Mouse (Mus musculus): ENCODE results near the gene Slc46a1. TPM values are rescaled to one million over a fixed set of nuclear protein-coding genes. Genes with fewer than 3 reads are reported as not detected.

Slc46a1 gene
- total RNA-seq (2021) = 10 to 100 TPM; 27.4 to 32.0 TPM
- long read RNA-seq, experiment 1, transcript Slc46a1-201 (5 exons, 1,978 nt) = major isoform, 20 of 22 reads
- long read RNA-seq, experiment 1, partial matches to known transcripts = 0 of 22 reads
- long read RNA-seq, experiment 1, other reads (novel, unspliced or antisense) = 2 of 22 reads
- long read RNA-seq, experiment 2, transcript Slc46a1-201 (5 exons, 1,978 nt) = major isoform, 93 of 102 reads
- long read RNA-seq, experiment 2, partial matches to known transcripts = 5 of 102 reads
- long read RNA-seq, experiment 2, other reads (novel, unspliced or antisense) = 1 of 102 reads

DNA sequence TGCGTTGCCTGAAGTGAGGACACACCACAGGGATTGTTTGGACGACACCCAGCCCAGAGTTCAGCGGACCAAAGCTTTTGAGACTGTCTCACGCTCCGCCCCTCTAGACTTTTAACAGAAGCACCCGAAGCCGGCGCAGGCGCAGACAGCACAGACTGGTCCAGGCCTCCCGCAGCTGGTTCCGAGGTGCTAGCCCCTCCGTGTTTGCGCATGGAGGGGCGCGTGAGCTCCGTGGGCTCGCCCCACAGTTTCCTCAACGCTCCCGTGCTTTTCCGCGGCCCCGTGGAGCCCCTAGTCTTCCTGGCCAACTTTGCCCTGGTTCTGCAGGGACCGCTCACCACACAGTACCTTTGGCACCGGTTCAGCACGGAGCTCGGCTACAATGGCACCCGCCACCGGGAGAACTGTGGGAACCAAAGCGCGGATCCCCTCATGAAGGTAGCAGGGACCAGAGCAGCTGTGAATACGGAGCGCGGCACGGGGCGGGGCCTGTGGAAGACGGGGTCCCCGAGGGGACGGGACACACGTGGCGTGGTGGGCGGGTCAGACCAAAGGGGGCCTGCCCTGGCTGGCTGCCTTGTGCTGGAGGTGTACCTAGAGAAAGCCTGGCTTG is at the start of gene Slc46a1:
TSS of gene Slc46a1 (plus strand) at position 130 of the 613 bp plus-strand sequence.
- DNase-seq (ENCODE audit: low spot score in 2 of 2) = peak; percentile 80 to 84

DNA sequence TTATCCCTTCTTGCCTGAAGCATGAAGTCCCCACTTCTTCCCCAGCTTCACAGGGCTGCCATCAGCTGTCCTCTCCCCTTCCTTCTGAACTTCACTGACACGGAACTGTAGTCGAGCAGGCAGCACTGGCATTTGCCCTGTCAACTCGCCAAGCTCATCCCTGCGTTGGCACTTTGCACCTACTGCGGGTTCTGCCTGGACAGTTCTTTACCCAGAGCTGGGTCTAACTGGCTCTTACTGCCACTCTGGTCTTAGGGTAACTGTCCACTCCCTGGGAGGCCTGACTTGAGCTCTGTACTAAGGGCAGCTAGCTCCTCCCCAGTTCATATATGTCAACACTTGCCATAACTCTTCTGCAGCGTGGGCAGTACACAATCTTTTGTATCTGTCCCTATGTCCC is 48.6 kb upstream of the Slc46a1 start:
- DNase-seq (ENCODE audit: low spot score in 2 of 2) = no peak

DNA sequence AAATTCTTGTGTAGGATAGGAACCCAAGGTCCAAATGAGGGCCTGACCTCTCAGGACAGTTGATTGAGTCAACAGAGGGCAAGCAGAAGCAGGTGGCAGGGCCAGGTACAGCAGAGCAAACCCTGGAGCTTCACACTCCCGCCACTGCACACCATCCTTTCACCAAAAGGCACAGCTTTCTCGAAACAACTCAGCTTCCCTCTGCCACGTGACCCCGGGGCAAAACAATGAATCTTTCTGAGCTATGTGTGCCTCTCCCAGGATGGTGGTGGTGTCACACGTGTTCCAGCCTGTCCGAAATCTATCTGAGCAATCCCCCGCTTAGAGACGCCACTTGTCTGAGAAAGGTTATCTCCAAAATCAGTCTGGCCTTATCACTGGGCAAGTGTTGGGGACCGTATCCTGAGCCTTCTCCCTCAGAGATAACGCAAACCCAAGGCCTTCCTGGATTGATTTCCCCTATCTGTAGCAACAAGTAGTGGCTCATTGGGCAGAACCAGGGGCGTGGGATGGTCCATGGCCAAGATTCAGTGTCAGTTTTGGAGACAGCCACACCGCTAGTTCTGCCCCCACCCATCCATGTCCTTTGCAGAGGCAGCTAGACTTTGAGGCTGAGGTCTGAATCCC is 45.1 kb upstream of the Slc46a1 start:
- no peak for DNase-seq (ENCODE audit: low spot score in 2 of 2)

DNA sequence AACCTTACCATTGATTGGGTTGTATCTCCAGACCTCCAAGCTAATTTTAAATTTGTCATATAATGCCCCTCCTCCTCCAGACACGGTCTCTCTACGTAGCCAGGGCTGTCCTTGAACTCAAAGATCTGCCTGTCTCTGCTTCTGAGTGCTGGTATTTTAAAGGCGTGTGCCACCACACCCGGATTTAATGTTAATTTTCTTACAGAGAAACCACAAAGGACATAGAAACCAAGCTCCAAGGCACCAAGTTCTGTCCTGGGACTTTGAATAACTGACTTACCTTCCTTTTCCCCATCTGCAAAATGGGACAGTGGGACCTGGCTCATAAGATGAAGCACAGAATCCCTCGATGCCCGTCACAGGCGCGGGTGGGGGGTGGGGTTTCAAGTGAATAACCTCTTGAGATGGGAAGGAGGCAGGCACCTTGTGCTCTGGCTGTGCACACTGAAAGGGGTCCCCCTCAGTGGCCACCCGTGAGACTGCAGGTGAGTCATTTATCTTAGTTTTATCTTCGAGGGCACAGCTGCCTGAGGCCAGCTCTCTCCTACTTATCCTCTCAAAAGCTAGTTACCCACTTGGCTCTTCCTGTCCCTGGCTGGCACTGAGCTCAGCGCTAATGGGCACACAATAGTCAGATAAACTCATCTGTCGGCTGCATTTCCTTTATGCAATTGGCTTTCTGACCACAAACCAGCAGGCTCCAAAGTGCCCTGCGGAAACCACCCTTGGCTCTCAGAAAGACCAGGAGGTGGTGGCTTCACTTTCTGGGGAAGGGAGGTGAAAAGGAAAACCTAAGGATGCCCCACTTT is 44.1 kb upstream of the Slc46a1 start:
- DNase-seq (ENCODE audit: low spot score in 2 of 2) = no peak

DNA sequence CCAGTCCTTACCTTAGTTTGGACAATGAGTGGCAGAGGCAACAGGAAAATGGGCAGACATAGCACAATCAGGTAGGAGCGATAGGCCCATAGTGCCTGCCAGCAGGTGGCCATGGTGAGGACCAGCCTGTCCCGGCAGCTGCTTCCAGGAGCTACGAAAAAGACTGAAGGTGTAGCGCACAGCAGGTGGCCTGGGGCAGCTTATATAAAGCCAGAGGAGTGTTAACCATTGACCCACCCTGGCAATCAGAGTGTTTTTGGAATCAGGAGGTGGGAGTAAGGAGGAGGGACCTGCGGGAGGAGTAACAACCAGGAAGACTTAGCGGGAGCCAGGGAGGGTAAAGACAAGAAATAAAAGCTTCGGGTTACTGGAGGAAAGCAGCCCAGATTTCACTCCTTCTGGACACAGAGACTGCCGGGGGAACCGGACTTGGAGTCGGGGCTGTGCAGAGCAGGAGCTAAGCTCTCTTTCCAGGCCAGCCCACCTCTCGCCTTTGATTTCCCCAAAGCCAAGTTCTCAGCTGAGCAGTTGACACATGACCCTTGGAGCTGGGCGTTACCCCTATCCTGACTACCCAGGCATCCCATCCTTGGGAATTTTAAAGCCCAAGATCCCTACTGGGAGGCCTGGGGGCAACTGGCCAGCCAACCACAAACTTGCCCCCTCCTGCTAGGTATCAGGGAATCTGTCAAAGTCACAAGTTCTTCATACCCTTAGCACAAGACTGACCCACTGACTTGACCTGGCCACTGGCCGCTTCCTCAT is 43.3 kb upstream of the Slc46a1 start, which contains the start of gene Slc13a2:
TSS of gene Slc13a2 (minus strand) at position 163 of the 765 bp plus-strand sequence.
- no peak for DNase-seq (ENCODE audit: low spot score in 2 of 2)

DNA sequence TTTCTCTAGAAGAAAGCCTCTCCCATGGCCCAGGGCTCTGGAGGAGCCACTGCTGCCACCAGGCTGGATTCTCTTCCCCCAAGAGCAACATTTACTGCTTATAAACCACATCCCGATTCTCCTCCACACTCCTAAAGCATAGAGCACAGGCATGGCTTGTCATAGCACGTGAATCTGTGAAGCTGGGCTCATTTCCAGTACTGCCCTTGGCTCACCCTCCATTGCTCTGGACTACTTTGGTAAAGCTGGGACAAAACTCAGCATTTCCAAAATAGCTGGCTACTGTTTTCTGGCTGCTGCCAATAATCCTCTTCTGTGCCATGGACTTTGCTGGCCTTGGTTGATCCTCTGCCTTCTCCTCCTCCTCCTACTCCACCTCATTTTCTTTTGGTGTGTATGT is 41.1 kb upstream of the Slc46a1 start:
- peak in 1 of 2 experiments; percentile 36 for DNase-seq (ENCODE audit: low spot score in 2 of 2)

DNA sequence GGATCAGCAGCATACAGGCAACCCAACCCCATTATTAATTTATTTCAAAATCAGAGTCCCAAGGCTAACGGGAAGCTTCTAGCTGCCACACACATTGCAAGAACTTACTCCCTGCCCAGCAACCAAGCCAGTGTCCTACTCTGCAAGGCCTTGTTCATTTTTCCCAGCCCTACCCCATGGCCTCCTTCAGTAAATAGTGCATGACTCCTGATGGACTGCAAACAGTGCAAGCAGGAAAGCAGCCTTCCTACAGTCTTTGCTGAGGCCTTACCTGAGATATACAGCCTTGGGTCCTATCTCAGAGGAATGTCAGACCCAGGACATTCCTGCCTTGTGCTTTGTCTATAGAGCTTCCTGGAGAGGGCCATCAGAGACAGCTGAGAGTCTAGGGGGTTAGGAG is 39.9 kb upstream of the Slc46a1 start:
- no peak for DNase-seq (ENCODE audit: low spot score in 2 of 2)

DNA sequence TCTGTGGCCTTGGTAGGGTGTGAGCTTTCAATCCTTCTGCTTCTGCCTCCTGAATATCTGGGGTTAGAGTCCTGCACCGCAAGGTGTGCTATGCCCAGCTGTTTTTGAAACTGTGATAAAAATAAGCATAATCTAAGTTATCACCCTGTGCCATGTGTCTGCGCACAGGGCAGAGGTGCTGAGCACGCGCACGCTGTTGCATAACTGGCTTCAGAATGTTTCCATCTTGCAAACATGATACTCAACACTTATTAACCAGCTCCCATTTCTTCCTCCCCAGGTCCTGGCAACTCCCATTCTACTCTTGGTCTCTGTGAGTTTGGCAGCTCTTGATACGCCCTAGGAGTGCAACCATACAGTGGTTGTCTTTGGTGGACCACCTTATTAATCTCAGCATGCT is 37.8 kb upstream of the Slc46a1 start:
- no peak for DNase-seq (ENCODE audit: low spot score in 2 of 2)

DNA sequence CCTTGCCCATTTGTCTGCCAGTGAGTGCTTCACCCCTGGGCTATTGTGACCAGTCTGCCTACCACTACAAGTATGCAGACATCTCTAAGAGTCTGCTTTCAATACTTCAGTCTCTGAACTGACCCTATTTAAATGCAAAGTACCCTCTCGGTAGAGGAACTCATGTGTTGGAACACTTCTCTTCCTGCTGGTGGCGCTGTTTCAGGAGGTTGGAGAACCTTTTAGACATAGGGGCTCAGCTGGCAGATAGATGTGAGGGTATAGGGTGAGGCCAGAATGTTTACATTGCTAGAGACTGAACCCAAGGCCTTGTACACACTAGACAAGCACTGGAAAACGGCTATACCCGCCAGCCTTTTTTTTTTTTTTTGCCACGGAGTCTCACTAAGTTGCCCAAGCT is 37.2 kb upstream of the Slc46a1 start:
- no peak for DNase-seq (ENCODE audit: low spot score in 2 of 2)

DNA sequence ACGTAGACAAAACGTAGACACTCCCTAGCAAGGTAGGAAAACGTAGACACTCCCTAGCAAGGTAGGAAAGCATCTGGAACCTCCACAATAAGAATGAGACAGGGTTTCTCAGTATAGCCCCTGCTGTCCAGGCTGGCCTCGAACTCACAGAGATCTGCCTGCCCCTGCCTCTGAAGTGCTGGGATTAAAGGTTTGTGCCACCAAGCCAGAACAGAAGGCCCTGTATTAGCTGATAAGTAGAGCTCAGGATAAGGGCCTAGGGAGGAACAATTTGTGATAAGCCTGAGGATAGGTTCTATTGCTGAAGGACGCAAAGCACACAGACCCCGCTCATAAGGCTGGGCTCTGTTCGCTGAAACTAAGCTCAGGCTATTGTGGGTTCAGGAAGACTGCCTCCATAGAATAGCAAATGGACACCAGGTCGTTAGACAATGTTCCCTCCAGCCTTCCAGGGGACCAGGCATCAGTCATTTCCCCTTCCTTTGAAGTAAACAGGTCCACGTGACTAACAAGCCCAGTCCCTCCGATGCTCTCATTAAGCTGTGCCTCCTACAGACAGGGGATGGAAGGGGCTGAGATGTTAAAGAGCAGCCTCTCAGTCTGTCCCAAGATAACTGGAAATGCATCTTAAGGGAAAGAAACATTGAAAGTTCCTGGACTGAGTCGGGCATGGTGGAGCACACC is 35.2 kb upstream of the Slc46a1 start:
- no peak for DNase-seq (ENCODE audit: low spot score in 2 of 2)

DNA sequence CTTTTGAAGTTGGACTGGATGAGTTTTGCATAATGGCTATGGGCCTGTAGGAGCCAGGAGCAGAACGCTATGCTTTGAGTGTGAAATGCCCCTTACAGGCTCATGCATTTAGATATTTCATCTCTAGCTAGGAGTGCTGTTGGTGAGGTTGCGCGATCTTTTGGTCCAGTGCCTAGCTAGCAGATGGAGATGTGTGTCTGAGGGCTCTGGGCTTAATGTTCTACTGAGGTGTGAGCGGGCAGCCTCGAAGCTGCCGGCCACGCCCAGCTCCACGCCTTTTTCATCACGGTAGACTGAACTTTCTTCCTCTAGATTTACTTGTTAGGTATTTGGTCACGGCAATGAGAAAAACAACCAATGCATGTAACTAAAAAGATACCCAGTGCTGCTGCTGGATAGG is 34.3 kb upstream of the Slc46a1 start:
- DNase-seq (ENCODE audit: low spot score in 2 of 2) = no peak

DNA sequence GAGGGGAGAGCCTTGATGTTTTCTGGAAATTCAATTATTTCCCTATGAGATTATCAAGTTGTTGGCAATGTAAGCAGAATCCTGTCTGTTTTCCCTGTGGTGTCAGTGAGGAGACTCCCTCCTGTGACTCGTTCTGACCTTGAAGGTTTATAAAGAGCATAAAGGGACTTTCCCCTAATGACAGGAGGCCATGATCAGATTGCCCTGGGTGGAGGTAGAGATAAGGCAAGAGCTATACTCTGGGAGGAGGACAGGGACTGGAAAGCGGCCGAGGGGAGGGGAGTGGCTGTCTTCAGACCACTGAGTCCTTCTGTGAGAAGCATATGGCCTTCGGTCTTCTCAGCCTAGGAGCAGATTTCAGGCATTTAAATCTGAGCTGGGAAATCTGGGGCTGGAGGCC is 31.4 kb upstream of the Slc46a1 start:
- DNase-seq (ENCODE audit: low spot score in 2 of 2) = no peak

DNA sequence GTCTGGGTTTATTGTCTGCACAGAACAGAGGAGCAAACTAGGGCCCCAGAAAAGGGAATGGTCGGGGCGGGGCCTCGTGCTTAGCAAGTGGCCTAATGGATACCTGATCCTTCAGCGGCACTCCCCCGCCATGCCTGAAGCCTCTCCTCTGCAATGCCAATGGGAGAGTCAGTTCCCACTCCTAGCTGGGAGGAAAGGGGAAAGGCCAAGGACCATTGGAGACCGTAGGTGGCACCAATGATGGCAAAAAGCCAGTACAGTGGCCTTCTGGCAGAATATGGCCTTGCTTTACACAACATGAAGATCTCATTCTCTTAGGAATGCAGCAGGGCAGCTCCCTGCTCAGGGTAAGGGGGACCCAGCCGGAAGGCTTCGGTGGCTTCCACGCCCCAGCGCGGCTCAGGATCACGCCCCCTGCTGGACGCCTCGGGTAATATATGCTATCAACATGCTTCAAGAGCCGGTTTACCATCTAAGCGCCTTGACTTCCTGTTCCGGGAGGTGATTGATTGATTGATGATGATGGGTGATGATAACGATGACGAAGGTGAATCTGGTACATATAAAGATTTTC is 29.6 kb upstream of the Slc46a1 start:
- peak; percentile 66 for DNase-seq (ENCODE audit: low spot score in 2 of 2)

DNA sequence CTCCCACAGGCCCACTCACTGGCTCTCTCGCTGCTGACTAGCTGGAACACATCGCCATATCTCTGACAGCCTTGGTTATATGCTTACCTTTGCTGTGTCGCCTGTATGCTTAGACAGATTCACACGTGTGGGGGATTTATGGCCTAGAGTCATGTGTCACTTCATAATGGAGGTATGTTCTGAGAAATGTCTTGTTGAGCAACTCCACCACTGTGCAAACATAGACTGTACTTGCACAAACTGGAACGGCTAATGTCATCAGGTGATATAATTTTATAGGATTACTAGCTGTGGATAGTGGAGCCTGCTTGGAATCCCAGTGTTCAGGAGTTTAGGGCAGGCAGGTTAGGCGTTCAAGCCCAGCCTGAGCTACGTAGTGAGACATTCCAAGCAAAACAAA is 28.3 kb upstream of the Slc46a1 start:
- DNase-seq (ENCODE audit: low spot score in 2 of 2) = no peak

DNA sequence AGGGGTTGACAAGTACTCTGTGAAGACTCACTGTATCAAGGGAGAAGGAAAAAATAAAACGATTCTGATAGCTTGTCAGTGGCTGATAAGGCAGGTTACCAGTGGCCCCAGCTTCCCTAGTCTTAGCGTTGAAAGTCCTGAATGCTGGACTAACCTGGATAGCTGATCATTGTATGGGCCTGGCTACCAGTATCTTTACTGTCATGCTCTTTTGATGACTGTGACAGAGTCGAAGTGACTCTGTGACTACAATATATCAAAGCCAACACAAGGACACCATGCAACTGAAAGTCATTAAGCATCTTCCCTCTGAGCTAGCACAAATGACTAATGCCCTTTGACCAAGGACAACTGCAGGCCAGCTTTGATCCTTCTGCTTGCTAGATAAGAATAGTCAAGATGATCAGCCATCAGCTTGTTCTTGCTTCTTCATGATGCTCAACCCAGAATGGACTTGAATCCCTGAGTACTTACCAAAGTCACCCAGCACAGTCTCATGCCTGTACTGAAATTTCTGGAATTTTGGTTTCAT is 27.0 kb upstream of the Slc46a1 start:
- DNase-seq (ENCODE audit: low spot score in 2 of 2) = no peak

DNA sequence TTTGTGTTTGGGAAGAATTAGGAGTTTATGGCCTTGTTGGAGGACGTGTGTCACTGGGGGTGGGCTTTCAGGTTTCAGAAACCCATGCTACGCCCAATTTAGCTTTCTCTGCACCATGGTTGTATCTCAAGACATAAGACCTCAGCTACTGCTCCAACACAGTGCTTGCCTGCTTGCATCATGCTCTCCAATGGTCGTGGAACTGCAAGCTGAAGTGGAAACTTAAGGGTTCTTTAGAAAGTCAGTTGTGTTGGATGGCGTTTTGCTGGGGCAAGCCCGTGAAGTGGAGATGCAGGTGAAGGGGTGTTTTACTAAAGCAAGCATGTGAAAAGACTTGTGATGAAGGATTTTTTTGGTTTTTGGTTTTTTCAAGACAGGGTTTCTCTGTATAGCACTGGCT is 22.4 kb upstream of the Slc46a1 start:
- no peak for DNase-seq (ENCODE audit: low spot score in 2 of 2)

DNA sequence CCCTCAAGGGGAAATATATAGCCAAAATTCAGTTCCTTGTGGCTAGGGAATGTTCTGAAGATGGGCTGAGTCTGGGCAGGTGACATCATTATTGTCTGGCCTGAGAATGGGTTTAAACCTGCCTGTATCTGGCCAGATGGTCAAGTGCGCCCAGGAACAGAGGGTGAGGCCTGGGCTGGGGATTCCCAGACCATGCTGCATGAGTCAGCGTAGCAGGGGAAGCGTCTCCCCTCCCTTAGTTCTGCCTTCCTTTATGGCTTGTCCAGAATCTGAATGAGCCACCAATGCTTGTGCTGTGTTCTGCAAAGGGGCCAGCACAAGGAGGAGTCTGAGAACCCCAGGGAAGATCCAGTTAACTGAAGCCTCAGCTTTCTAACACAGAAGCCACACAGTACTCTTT is 18.3 kb upstream of the Slc46a1 start:
- DNase-seq (ENCODE audit: low spot score in 2 of 2) = no peak

DNA sequence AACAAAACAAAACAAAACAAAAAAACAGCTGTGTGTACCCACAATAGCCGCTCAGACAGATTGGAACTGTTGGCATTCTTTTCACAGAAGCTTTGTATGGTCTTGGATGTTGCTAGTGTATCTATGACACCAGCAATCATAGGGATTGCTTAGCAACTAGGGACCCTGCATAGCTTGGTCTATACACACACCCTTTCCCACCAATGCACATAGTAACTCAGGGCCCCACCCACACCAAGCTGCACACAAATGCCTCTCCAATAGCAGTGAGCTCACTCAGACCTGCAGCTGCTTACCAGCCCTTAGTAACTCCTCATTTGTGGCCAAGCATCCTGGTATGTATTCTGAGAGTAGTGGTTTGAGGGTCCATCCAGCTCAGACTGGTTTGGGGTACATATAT is 17.3 kb upstream of the Slc46a1 start:
- no peak for DNase-seq (ENCODE audit: low spot score in 2 of 2)

DNA sequence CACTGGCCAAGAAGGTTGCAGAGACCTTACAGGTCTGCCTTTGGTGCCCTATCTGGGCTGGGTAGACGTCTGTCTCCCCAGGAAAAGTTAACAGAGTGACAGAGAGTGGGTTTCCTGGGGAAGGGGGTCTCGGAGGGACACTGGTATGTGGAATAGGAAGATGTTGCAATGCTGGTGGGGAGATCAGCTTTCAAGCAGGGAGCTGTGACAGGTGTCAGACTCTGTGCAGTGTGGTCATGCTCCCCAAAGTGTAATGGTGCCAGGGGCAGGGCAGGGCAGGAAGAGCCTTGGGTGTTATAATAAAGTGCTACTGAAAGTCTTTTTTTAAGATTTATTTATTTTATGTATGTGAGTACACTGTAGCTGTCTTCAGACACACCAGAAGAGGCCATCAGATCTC is 15.2 kb upstream of the Slc46a1 start:
- DNase-seq (ENCODE audit: low spot score in 2 of 2) = no peak

DNA sequence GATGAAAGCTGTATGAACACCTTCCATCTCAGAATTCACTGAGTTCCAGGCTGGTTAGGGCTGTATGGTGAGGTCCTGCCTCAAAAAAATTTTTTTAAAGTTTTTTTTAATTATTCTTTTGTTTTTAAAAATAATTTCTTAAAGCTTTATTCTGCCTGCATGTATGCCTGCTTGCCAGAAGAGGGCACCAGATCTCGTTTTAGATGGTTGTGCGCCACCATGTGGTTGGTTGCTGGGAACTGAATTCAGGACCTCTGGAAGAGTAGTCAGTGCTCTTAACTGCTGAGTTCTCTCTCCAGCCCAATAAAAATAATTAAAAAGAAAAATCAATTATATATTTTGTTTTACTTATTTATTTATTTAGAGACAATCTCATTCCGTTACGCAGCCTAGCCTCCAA is 11.8 kb upstream of the Slc46a1 start:
- DNase-seq (ENCODE audit: low spot score in 2 of 2) = peak; percentile 61 to 62
